Mouse (Mus musculus) induced T-regulatory cell, adult 2 months (primary cell): Measurements from ENCODE around the gene Ccnc.

Experiments used
- DNase-seq: peaks from one replicate; pipeline ENCODE4 v3.0.0-alpha.2; 2012; ENCODE audit warnings: low read depth

The Ccnc gene

GRCm38 (mm10) chr4:21801620-21802019, 74.1 kb downstream of the Ccnc start:
- DNase-seq = no peak

DNA sequence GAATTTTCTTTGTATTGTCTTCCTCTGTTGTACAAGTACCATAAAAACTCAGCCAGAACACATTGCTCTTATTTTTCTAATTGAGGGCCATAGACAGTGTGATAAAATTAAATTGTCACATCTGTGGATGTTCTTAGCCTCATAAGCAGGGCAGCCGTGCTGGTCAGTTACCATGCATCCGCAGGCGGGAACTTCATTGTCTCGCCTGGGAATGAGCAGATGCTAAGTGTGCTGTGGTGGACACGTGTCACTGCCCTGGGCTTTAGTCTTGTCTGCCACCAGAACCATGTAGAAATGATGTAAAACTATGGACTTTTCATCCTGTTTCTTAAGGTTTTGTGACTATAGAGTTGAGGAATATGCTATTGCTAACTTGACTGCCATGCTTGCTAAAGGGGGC, 79.7 kb downstream of the Ccnc start:
- DNase-seq = no peak
